Mouse (Mus musculus): ENCODE results near the gene Tnfrsf14.

- TF ChIP-seq CTCF (conservative IDR thresholded peaks at IDR 0.05; ENCODE audit: insufficient read depth, insufficient read length, low read depth, low read length) (no peak), POLR2A (IDR thresholded peaks at IDR 0.05; ENCODE audit: low read depth, low read length) (no peak)
Observed at GRCm38 (mm10) chr4:154915286-154915685, 13.1 kb downstream of the Tnfrsf14 start.
